Mouse (Mus musculus) liver, embryonic 14.5 days (tissue): ENCODE measurements around the gene Pla2r1. TPM values are rescaled to one million over a fixed set of nuclear protein-coding genes. Genes with fewer than 3 reads are reported as not detected.
A peak's percentile ranks its signal among the peaks of the same experiment; 100 is the strongest.

ENCODE experiments used
- ATAC-seq: fragments of 200-750 bp; cut with Nextera tagmentation; 2 replicates; pipeline ENCODE4 v1.8.0; 2017; ENCODE audit warnings: moderate number of reproducible peaks, mild to moderate bottlenecking, moderate library complexity; ENCODE audit not compliant: insufficient read depth
- DNase-seq, 3 experiments: peaks; one replicate each; pipeline ENCODE4 v3.0.0-alpha.2; 2012 to 2013; ENCODE audit warnings: low read depth in 3 of 3, low spot score in 3 of 3
- H3K27ac ChIP-seq: fragments of 300-500 bp; sonication (generic); 2 replicates; pipeline ENCODE4 v1.5.1; 2014; ENCODE audit warnings: moderate library complexity, mild to moderate bottlenecking, control low read depth, inconsistent platforms
- H3K27me3 ChIP-seq: fragments of 300-500 bp; sonication (generic); 2 replicates; pipeline ENCODE4 v1.6.1; 2014; ENCODE audit warnings: mild to moderate bottlenecking, low read length, moderate library complexity; ENCODE audit not compliant: control insufficient read depth, insufficient read depth
- H3K36me3 ChIP-seq: fragments of 300-500 bp; sonication (generic); replicated peaks from 2 replicates; pipeline ENCODE4 v1.6.1; 2014; ENCODE audit warnings: low read depth; ENCODE audit not compliant: control insufficient read depth, insufficient read depth
- H3K4me1 ChIP-seq, 2 experiments: fragments of 200-500 bp in 1 of 2; fragments of 300-500 bp in 1 of 2; sonication (generic) in 1 of 2; replicated peaks; 2 replicates each; pipeline ENCODE4 v1.6.1; 2012 to 2014; ENCODE audit warnings: antibody characterized with exemption in 1 of 2, inconsistent platforms in 1 of 2, low read length in 1 of 2; ENCODE audit not compliant: control insufficient read depth in 2 of 2, insufficient read depth in 2 of 2
- H3K4me2 ChIP-seq: fragments of 300-500 bp; sonication (generic); 2 replicates; pipeline ENCODE4 v1.6.1; 2014; ENCODE audit warnings: low read depth, mild to moderate bottlenecking, control low read depth, moderate library complexity
- H3K4me3 ChIP-seq, 2 experiments: fragments of 200-500 bp in 1 of 2; fragments of 300-500 bp in 1 of 2; sonication (generic) in 1 of 2; 2 replicates each; pipeline ENCODE4 v1.5.1; 2012 to 2014; ENCODE audit warnings: low read depth in 2 of 2, low read length in 2 of 2, mild to moderate bottlenecking in 2 of 2, control low read depth in 1 of 2, inconsistent platforms in 1 of 2, moderate library complexity in 1 of 2; ENCODE audit not compliant: insufficient read depth in 1 of 2
- H3K9ac ChIP-seq: fragments of 300-500 bp; sonication (generic); replicated peaks from 2 replicates; pipeline ENCODE4 v1.6.1; 2014; ENCODE audit warnings: mild to moderate bottlenecking, control low read depth, moderate library complexity
- H3K9me3 ChIP-seq: fragments of 300-500 bp; sonication (generic); 2 replicates; pipeline ENCODE4 v1.6.1; 2016; ENCODE audit warnings: low read length, mixed read lengths; ENCODE audit not compliant: control insufficient read depth
- CTCF ChIP-seq: IDR thresholded peaks from 2 replicates; pipeline ENCODE4 v1.5.1; 2016; ENCODE audit warnings: antibody characterized with exemption, low read depth, control low read depth
- EP300 ChIP-seq: IDR thresholded peaks from 2 replicates; pipeline ENCODE4 v1.6.1; 2016; ENCODE audit warnings: antibody characterized with exemption, low read depth
- WGBS: fragments of 180-500 bp; shearing (Covaris S2); extraction: QIAGEN DNeasy Blood & Tissue Kit; methylation state at CpG from one replicate; pipeline ENCODE4 v1.1.7; 2014; ENCODE audit not compliant: insufficient replicate concordance; 5-methylcytosine and 5-hydroxymethylcytosine counted together
- polyA plus RNA-seq, 2 experiments: library from polyadenylated mRNA; depleted of rRNA in 1 of 2; stranded (reverse) in 1 of 2; unstranded in 1 of 2; fragments of >200 nt; fragmentation: Nextera tagmentation in 1 of 2; extraction: Ambion mirVana in 1 of 2; gene quantifications; 2 replicates each; pipeline versions ENCODE4 v1.2.1 to v1.2.3; 2012 to 2014

Gene Pla2r1
- polyA plus RNA-seq, 2 experiments, result 0.17 to 0.19 TPM

DNA sequence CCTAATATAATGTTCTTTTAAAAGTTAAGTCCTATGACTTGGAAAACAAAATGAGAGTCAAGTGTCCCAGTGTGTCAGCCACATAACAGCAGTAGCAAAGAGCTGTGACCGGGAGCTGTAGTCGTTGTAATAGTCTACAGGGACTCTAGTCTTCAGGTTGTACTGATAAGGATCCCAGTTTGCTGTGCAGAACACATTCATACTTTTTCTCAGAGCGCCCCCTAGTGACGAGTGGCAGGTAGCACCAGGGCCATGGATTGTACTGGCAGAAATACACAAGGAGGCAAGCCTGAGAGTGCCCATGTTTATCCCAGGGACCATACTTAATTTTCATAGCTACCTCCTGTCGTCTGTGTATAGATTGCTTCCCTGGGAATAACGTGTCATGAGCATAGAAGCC, 135.0 kb downstream of the Pla2r1 start:
- H3K4me2 ChIP-seq, result no peak overlapping the region
- no peaks in the 10 kb centered on the region for H3K4me1 ChIP-seq
- H3K9me3 ChIP-seq, result no peaks in the 10 kb centered on the region
- no peaks in the 10 kb centered on the region for H3K36me3 ChIP-seq
- H3K9ac ChIP-seq, result no peak overlapping the region
- H3K27ac ChIP-seq, result no peak overlapping the region
- DNase-seq (peak; percentile 47 to 53 (median 52)), ATAC-seq (peak; percentile 56; the same call in 1 of the 2 replicates)
- 2% methylated on average over 6 of the region's 6 CpGs for WGBS
- no peaks in the 10 kb centered on the region for H3K27me3 ChIP-seq
- TF ChIP-seq CTCF, result peak; percentile 85
- no peak for TF ChIP-seq EP300
- H3K4me3 ChIP-seq, result no peak overlapping the region

- Histone ChIP-seq H3K27ac (no peak overlapping the region), H3K4me1 (peaks cover 0 to 7% of the 10 kb centered on the region in 2 experiments; a peak in 1 of 4 replicates), H3K36me3 (no peaks in the 10 kb centered on the region), H3K9ac (no peak overlapping the region), H3K4me2 (no peak overlapping the region), H3K4me3 (no peak overlapping the region), H3K27me3 (no peaks in the 10 kb centered on the region), H3K9me3 (no peaks in the 10 kb centered on the region)
- WGBS, result 59% methylated on average over 8 of the region's 8 CpGs
- no peak for TF ChIP-seq CTCF
- no peak for TF ChIP-seq EP300
- no peak for DNase-seq
- ATAC-seq, result no peak
Measured at GRCm38 (mm10) chr2:60414334-60414733, 138.8 kb downstream of the Pla2r1 start.

DNA sequence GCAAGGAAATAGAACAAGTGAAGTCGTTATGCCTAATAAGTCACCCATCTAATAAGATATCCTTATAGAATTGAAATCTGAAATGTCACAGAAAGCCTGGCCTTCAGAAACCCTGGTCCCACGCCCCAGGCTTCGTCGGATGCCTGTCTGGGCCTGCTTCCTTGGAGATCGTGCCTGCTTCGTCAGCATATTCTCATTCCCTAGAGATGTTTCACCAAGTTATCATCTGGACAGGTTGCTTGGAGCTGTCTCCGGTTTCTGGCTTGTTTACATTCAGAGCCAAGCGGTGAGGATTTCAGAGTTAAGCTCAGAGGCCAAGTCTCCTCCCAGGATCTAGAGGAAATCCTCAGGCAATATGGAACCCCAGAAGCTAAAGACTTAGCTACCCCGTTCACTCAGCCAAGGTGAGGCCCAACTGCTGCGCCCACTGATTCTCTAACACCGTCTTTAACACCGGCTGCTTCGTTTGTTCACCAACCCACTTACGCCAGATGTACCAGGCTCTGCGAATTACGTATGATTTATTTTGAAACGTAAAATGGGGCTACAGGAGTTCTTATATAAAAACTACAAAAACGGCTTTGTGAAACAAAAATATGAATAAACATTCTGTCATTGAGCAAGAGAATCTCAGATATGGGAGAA, 140.0 kb downstream of the Pla2r1 start:
- Histone ChIP-seq H3K4me3 (no peak overlapping the region), H3K4me2 (no peak overlapping the region), H3K9me3 (no peaks in the 10 kb centered on the region), H3K9ac (no peak overlapping the region), H3K27me3 (no peaks in the 10 kb centered on the region), H3K4me1 (peaks cover 0 to 7% of the 10 kb centered on the region in 2 experiments; a peak in 2 of 4 replicates), H3K36me3 (no peaks in the 10 kb centered on the region), H3K27ac (no peak overlapping the region)
- no peak for DNase-seq
- ATAC-seq, result no peak
- WGBS, result 68% methylated on average over 18 of the region's 18 CpGs
- no peak for TF ChIP-seq CTCF
- no peak for TF ChIP-seq EP300

DNA sequence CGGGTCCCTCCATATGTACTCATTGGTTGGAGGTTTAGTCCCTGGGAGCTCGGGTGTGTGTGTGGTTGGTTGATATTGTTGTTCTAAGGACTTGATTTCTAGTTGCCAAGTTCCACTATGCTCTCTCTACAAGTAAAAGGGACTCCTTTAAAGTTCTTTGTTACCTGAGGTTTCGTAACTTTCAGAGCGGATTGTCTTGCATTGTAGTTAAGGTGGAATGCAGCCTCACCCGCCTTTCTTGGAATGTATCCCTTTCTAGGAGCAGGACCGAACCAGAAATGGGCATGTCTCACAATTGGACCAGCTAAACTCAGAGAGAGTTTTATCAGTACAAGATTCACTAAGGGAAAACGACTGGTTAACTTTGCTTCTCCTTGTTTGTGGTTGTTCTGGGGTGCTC, 141.9 kb downstream of the Pla2r1 start:
- H3K4me2 ChIP-seq, result no peak overlapping the region
- no peak overlapping the region for H3K9ac ChIP-seq
- no peaks in the 10 kb centered on the region for H3K27me3 ChIP-seq
- TF ChIP-seq CTCF (no peak), EP300 (no peak)
- no peaks in the 10 kb centered on the region for H3K36me3 ChIP-seq
- 50% methylated on average over 7 of the region's 7 CpGs for WGBS
- H3K4me3 ChIP-seq, result no peak overlapping the region
- DNase-seq (no peak), ATAC-seq (no peak)
- H3K4me1 ChIP-seq, result peaks cover 0 to 7% of the 10 kb centered on the region in 2 experiments; a peak in 2 of 4 replicates
- no peaks in the 10 kb centered on the region for H3K9me3 ChIP-seq
- H3K27ac ChIP-seq, result no peak overlapping the region

GRCm38 (mm10) chr2:60409989-60410763, 142.9 kb downstream of the Pla2r1 start:
- Histone ChIP-seq H3K9ac (no peak overlapping the region), H3K36me3 (no peaks in the 10 kb centered on the region), H3K27ac (no peak overlapping the region), H3K4me2 (no peak overlapping the region), H3K27me3 (no peaks in the 10 kb centered on the region), H3K4me1 (peaks cover 0 to 7% of the 10 kb centered on the region in 2 experiments; a peak in 2 of 4 replicates), H3K9me3 (no peaks in the 10 kb centered on the region), H3K4me3 (no peak overlapping the region)
- ATAC-seq, result peak; percentile 76; the same call in 1 of the 2 replicates
- peak; percentile 24 to 35 (median 24) for DNase-seq
- WGBS, result 59% methylated on average over 11 of the region's 11 CpGs
- no peak for TF ChIP-seq CTCF
